In genomic region chr16:19025227-19025932, GRCm38 (mm10) we compare ENCODE assay signal across 19 mouse cellular contexts.
DNase-seq lines count a peak whose midpoint lies in the region; TF ChIP-seq lines count a peak whose summit lies in the region.
"Had no signal": no experiment of that assay in that cellular context is flagged by ENCODE, and none has a peak within 500 bp of the region (broad histone marks: within the 10 kb centered on the region; RNA-seq: fewer than 3 reads in every experiment).

No protein-coding gene starts in this region.

- 0 out of 2 replicates have a peak, but pooled peaks have one; percentile 27 for TF ChIP-seq EP300 in CH12.LX (IDR thresholded peaks at IDR 0.05; ENCODE audit: low read length)

- H3K27me3 ChIP-seq in CH12.LX (replicated peaks), result no peaks in the 10 kb centered on the region
- H3K27me3 ChIP-seq: embryonic facial prominence, embryonic 12.5 days; forebrain, embryonic 13.5 days; forebrain, embryonic 15.5 days had no signal

- H3K27ac ChIP-seq in CH12.LX (ENCODE audit: insufficient read depth, low read depth), result peak overlapping the region; percentile 92
- H3K27ac ChIP-seq: embryonic facial prominence, embryonic 10.5 days; embryonic facial prominence, embryonic 12.5 days; forebrain, embryonic 13.5 days; forebrain, embryonic 15.5 days had no signal

- H3K9me3 ChIP-seq in CH12.LX (replicated peaks; ENCODE audit: low read length), result no peaks in the 10 kb centered on the region
- H3K9me3 ChIP-seq: embryonic facial prominence, embryonic 10.5 days; embryonic facial prominence, embryonic 12.5 days; forebrain, embryonic 13.5 days; forebrain, embryonic 15.5 days had no signal

- H3K79me2 ChIP-seq in CH12.LX (replicated peaks; ENCODE audit: control insufficient read depth, extremely low read depth, insufficient read depth, poor library complexity, severe bottlenecking), result no peaks in the 10 kb centered on the region; the same call in 1 of the 2 replicates

- in situ Hi-C loops in CH12.LX (cut with MboI; ENCODE audit: low pct_ligation_motif_present, low pct_unique_long_range_greater_than_20kb, low sequenced_read_pairs), result loop anchor here (5.0 kb wide), 1 partner anchor 37 kb away; no protein-coding TSS in a partner anchor

- no peak overlapping the region for H3K4me3 ChIP-seq in CH12.LX (replicated peaks in 1 of 3; ENCODE audit: low read depth in 2 of 3, low read length in 2 of 3, poor library complexity in 1 of 3)
- H3K4me3 ChIP-seq: embryonic facial prominence, embryonic 10.5 days; embryonic facial prominence, embryonic 12.5 days; forebrain, embryonic 13.5 days; forebrain, embryonic 15.5 days had no signal

- TF ChIP-seq POLR2A in CH12.LX (IDR thresholded peaks at IDR 0.05; ENCODE audit: low read depth, low read length), result peak; percentile 19; the same call in 1 of the 2 replicates

- no peak for TF ChIP-seq CTCF in CH12.LX (conservative IDR thresholded peaks at IDR 0.05 in 1 of 2, IDR thresholded peaks at IDR 0.05 in 1 of 2; ENCODE audit: low read depth in 2 of 2, low read length in 2 of 2)

- no peak for TF ChIP-seq RAD21 in CH12.LX (IDR thresholded peaks at IDR 0.05; ENCODE audit: low read depth, low read length)

- DNase-seq in A20 (ENCODE audit: low read depth, low spot score) (peak; percentile 63), CH12.LX (ENCODE audit: extremely low read depth) (peak; percentile 48)
- DNase-seq in gonadal fat pad, adult 2 months (ENCODE audit: low read depth), result peak; percentile 6
- no peak for DNase-seq in urinary bladder, postnatal 4 days (ENCODE audit: low spot score in 2 of 2)
- DNase-seq in lung, postnatal 25 days (ENCODE audit: low spot score), result no peak
- DNase-seq: adrenal gland, adult 8-10 months; adrenal gland, postnatal 14 days; adrenal gland, postnatal 36 days; B cell, adult 2 months; cerebellum, adult 11-12 months; cerebellum, adult 2 months; cerebellum, adult 9-10 months; cerebellum, postnatal 10 days; cerebellum, postnatal 25 days; forebrain, postnatal 0 days had no signal

- H3K4me1 ChIP-seq in CH12.LX (ENCODE audit: control insufficient read depth in 1 of 2, insufficient read depth in 2 of 2), result peaks cover 32 to 90% of the 10 kb centered on the region in 2 experiments
- H3K4me1 ChIP-seq: embryonic facial prominence, embryonic 10.5 days; embryonic facial prominence, embryonic 12.5 days; forebrain, embryonic 13.5 days; forebrain, embryonic 15.5 days had no signal

- H3K9ac ChIP-seq in CH12.LX (ENCODE audit: insufficient read depth, low read depth), result peak overlapping the region; percentile 50; the same call in 1 of the 2 replicates
- H3K9ac ChIP-seq: embryonic facial prominence, embryonic 12.5 days; forebrain, embryonic 13.5 days; forebrain, embryonic 15.5 days; forebrain, postnatal 0 days had no signal

- no peak overlapping the region for H3K4me2 ChIP-seq in CH12.LX (ENCODE audit: insufficient read depth, low read depth, poor library complexity, severe bottlenecking)
- H3K4me2 ChIP-seq: embryonic facial prominence, embryonic 12.5 days; forebrain, embryonic 13.5 days; forebrain, embryonic 15.5 days had no signal

- dilution Hi-C loops in CH12.LX (cut with MboI; ENCODE audit: extremely low pct_ligation_motif_present, extremely low pct_unique_long_range_greater_than_20kb, low sequenced_read_pairs), result no loop called here

- H3K36me3 ChIP-seq in CH12.LX (replicated peaks in 1 of 2; ENCODE audit: control insufficient read depth in 1 of 2, insufficient read depth in 1 of 2, low read length in 1 of 2), result peaks cover 5 to 51% of the 10 kb centered on the region in 2 experiments
- H3K36me3 ChIP-seq: embryonic facial prominence, embryonic 10.5 days; embryonic facial prominence, embryonic 12.5 days; forebrain, embryonic 15.5 days had no signal

TF ChIP-seq in CH12.LX, 34 proteins besides CTCF, POLR2A, EP300 and RAD21:
- TF ChIP-seq ZNF384 (IDR thresholded peaks at IDR 0.05; ENCODE audit: low read depth, low read length), result peak; percentile 87
- TF ChIP-seq CHD1 (IDR thresholded peaks at IDR 0.05; ENCODE audit: low read depth, low read length), result peak; percentile 95
- no peak for TF ChIP-seq TCF12 (IDR thresholded peaks at IDR 0.05; ENCODE audit: low read depth, low read length)
- TF ChIP-seq MAZ (IDR thresholded peaks at IDR 0.05; ENCODE audit: low read depth, low read length), result no peak
- TF ChIP-seq UBTF (IDR thresholded peaks at IDR 0.05; ENCODE audit: low read depth, low read length), result no peak
- TF ChIP-seq CHD2 (IDR thresholded peaks at IDR 0.05; ENCODE audit: low read length), result no peak
- no peak for TF ChIP-seq JUND (conservative IDR thresholded peaks at IDR 0.05; ENCODE audit: low read depth, low read length)
- no peak for TF ChIP-seq ETS1 (conservative IDR thresholded peaks at IDR 0.05; ENCODE audit: low read depth, low read length)
- TF ChIP-seq ZC3H11A (IDR thresholded peaks at IDR 0.05; ENCODE audit: low read depth, low read length), result no peak
- no peak for TF ChIP-seq MAFK (IDR thresholded peaks at IDR 0.05; ENCODE audit: insufficient replicate concordance, low read length)
- TF ChIP-seq IRF4 (IDR thresholded peaks at IDR 0.05; ENCODE audit: low read depth, low read length), result peak; percentile 32; the same call in 1 of the 2 replicates
- no peak for TF ChIP-seq MXI1 (IDR thresholded peaks at IDR 0.05; ENCODE audit: low read depth, low read length)
- peak; percentile 74; the same call in 1 of the 2 replicates for TF ChIP-seq TBP (conservative IDR thresholded peaks at IDR 0.05; ENCODE audit: low read depth, low read length)
- TF ChIP-seq NELFE (IDR thresholded peaks at IDR 0.05; ENCODE audit: low read depth, low read length), result no peak

Comparison
In these comparisons a context has a peak if more than half of its experiments do, and no peak if none do; other contexts are left out.
1. DNase-seq: peak in A20 (single experiment), CH12.LX (single experiment) and gonadal fat pad, adult 2 months (single experiment); none in urinary bladder, postnatal 4 days (0 of 2) and lung, postnatal 25 days (single experiment).